In the genomic region with DNA sequence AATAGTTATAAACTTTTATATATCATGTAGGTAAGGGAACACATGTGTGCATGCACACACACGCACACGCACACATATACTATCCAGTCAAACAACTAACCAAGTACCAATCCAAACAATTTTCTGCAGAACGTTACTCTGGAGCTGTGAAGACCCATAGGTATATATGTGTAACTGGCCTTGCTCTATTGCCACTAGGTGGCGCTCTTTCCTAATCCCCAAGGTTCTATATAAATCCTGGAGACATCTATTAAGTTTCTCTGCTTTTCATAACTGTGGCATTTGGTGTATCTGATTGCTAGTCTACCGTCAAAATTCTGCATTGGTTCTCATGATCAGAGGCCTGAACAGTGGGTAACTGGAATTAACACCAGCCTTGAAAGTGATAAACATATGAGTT, we compare ENCODE assay signal across 9 mouse cellular contexts. TPM values are rescaled to one million over a fixed set of nuclear protein-coding genes. Genes with fewer than 3 reads are reported as not detected.
A peak's percentile ranks its signal among the peaks of the same experiment; 100 is the strongest.
DNase-seq lines count a peak whose midpoint lies in the region; ATAC-seq and TF ChIP-seq lines count a peak whose summit lies in the region.
"Had no signal": no experiment of that assay in that cellular context is flagged by ENCODE, and none has a peak within 500 bp of the region (broad histone marks: within the 10 kb centered on the region; RNA-seq: fewer than 3 reads in every experiment).

No protein-coding gene starts in this region.

- 25% methylated on average over 5 of the region's 5 CpGs for WGBS in midbrain, postnatal 0 days

- no peak overlapping the region for H3K9ac ChIP-seq in midbrain, postnatal 0 days (replicated peaks; ENCODE audit: low read length, poor library complexity, severe bottlenecking)
- H3K9ac ChIP-seq: neural tube, embryonic 12.5 days had no signal

- H3K9me3 ChIP-seq in midbrain, postnatal 0 days (ENCODE audit: low read length), result no peaks in the 10 kb centered on the region
- H3K9me3 ChIP-seq: neural tube, embryonic 12.5 days had no signal

- intact Hi-C loops in left cerebral cortex, postnatal 14 days (cut with DNase I), result loop anchor here (1.0 kb wide), 1 partner anchor 61 kb away; no protein-coding TSS in a partner anchor

- peak; percentile 84 for TF ChIP-seq CTCF in midbrain, postnatal 0 days (IDR thresholded peaks at IDR 0.05)

- no peaks in the 10 kb centered on the region for H3K4me1 ChIP-seq in midbrain, postnatal 0 days (ENCODE audit: insufficient read depth, low read length)
- H3K4me1 ChIP-seq: neural tube, embryonic 12.5 days had no signal

- no peak overlapping the region for H3K27ac ChIP-seq in midbrain, postnatal 0 days (ENCODE audit: low read depth, low read length)
- H3K27ac ChIP-seq: neural tube, embryonic 12.5 days had no signal

- no peaks in the 10 kb centered on the region for H3K27me3 ChIP-seq in midbrain, postnatal 0 days (ENCODE audit: insufficient read depth, low read length)
- H3K27me3 ChIP-seq: neural tube, embryonic 12.5 days had no signal

- H3K36me3 ChIP-seq in midbrain, postnatal 0 days (ENCODE audit: insufficient read depth, low read length), result no peaks in the 10 kb centered on the region
- H3K36me3 ChIP-seq: neural tube, embryonic 12.5 days had no signal

- no peak overlapping the region for H3K4me3 ChIP-seq in midbrain, postnatal 0 days (ENCODE audit: low read depth, low read length)
- H3K4me3 ChIP-seq: neural tube, embryonic 12.5 days had no signal

- DNase-seq in urinary bladder, postnatal 25 days (ENCODE audit: low spot score), result peak; percentile 25
- no peak for DNase-seq in urinary bladder, postnatal 10 days (ENCODE audit: low spot score)
- DNase-seq in brain, embryonic 18.5 days (ENCODE audit: low read depth, low spot score), result peak; percentile 39
- DNase-seq in induced T-regulatory cell, adult 2 months (ENCODE audit: low read depth), result peak; percentile 60
- DNase-seq in left cerebral cortex, postnatal 14 days (ENCODE audit: low spot score in 2 of 2), result peak; percentile 67 to 84
- DNase-seq in midbrain, postnatal 0 days (ENCODE audit: low spot score), result peak; percentile 83
- DNase-seq in thymus, postnatal 4 days, result peak; percentile 60

- no peak overlapping the region for H3K4me2 ChIP-seq in midbrain, postnatal 0 days (ENCODE audit: low read depth, low read length, poor library complexity, severe bottlenecking)
- H3K4me2 ChIP-seq: neural tube, embryonic 12.5 days had no signal

- ATAC-seq in erythroid progenitor cell, adult 5-6 weeks (replicated peaks; ENCODE audit: low FRiP score, poor library complexity, severe bottlenecking), result peak; percentile 49; the same call in 1 of the 2 replicates
- ATAC-seq in midbrain, postnatal 0 days (ENCODE audit: low FRiP score), result peak; percentile 44; the same call in 1 of the 2 replicates

RNA-seq across cellular contexts. Expression of gene Arxes1, which starts 14.4 kb away (rescaled TPM):
- not detected in 2 replicates for total RNA-seq in erythroid progenitor cell, adult 5-6 weeks (2015; ENCODE audit: low replicate concordance)
- not detected in 2 replicates for total RNA-seq in erythroid progenitor cell, adult 5-6 weeks (2017; ENCODE audit: low replicate concordance)
- 10 to 100 TPM; 57.2 to 59.4 TPM for total RNA-seq in left cerebral cortex, postnatal 14 days (2021)
- total RNA-seq in midbrain, postnatal 0 days (2014; rRNA removed), result 73.3 and 85.3 TPM in 2 replicates
- polyA plus RNA-seq in midbrain, postnatal 0 days (2015; fragmentation: Nextera tagmentation; extraction: Ambion mirVana), result 228 and 243 TPM in 2 replicates

RNA-seq across cellular contexts. Expression of gene Bex2, which starts 20.5 kb away (rescaled TPM):
- total RNA-seq in erythroid progenitor cell, adult 5-6 weeks (2015; ENCODE audit: low replicate concordance), result not detected in 2 replicates
- not detected in 2 replicates for total RNA-seq in erythroid progenitor cell, adult 5-6 weeks (2017; ENCODE audit: low replicate concordance)
- total RNA-seq in left cerebral cortex, postnatal 14 days (2021), result 100 to 1,000 TPM; 410 to 431 TPM
- 294 and 349 TPM in 2 replicates for total RNA-seq in midbrain, postnatal 0 days (2014; rRNA removed)
- polyA plus RNA-seq in midbrain, postnatal 0 days (2015; fragmentation: Nextera tagmentation; extraction: Ambion mirVana), result 1,179 and 1,237 TPM in 2 replicates

RNA-seq across cellular contexts. Expression of gene Nxf3, which starts 37.5 kb away (rescaled TPM):
- total RNA-seq in erythroid progenitor cell, adult 5-6 weeks (2015; ENCODE audit: low replicate concordance), result 3.4 TPM in 1 of 2 replicates, not detected in the other
- 1.8 TPM in 1 of 2 replicates, not detected in the other for total RNA-seq in erythroid progenitor cell, adult 5-6 weeks (2017; ENCODE audit: low replicate concordance)
- total RNA-seq in left cerebral cortex, postnatal 14 days (2021), result not detected
- 0.14 and 0.71 TPM in 2 replicates for total RNA-seq in midbrain, postnatal 0 days (2014; rRNA removed)
- 0.05 and 0.10 TPM in 2 replicates for polyA plus RNA-seq in midbrain, postnatal 0 days (2015; fragmentation: Nextera tagmentation; extraction: Ambion mirVana)
- polyA plus RNA-seq: neural tube, embryonic 12.5 days had no signal

RNA-seq across cellular contexts. Expression of gene Arxes2, which starts 53.9 kb away (rescaled TPM):
- not detected in 2 replicates for total RNA-seq in erythroid progenitor cell, adult 5-6 weeks (2015; ENCODE audit: low replicate concordance)
- not detected in 2 replicates for total RNA-seq in erythroid progenitor cell, adult 5-6 weeks (2017; ENCODE audit: low replicate concordance)
- total RNA-seq in left cerebral cortex, postnatal 14 days (2021), result 10 to 100 TPM; 77.8 to 96.9 TPM
- 238 and 253 TPM in 2 replicates for total RNA-seq in midbrain, postnatal 0 days (2014; rRNA removed)
- 387 and 388 TPM in 2 replicates for polyA plus RNA-seq in midbrain, postnatal 0 days (2015; fragmentation: Nextera tagmentation; extraction: Ambion mirVana)

Comparison
In these comparisons a context has a peak if more than half of its experiments do, and no peak if none do; other contexts are left out.
1. RNA of gene Arxes1, which starts 14.4 kb away (total RNA-seq): 73.3 to 85.3 TPM in midbrain, postnatal 0 days and 57.2 to 59.4 TPM in left cerebral cortex, postnatal 14 days; not detected in erythroid progenitor cell, adult 5-6 weeks; every median in the first group is over 10 times any median in the second.
2. RNA of gene Bex2, which starts 20.5 kb away (total RNA-seq): 410 to 431 TPM in left cerebral cortex, postnatal 14 days and 294 to 349 TPM in midbrain, postnatal 0 days; not detected in erythroid progenitor cell, adult 5-6 weeks; every median in the first group is over 100 times any median in the second.